Mouse (Mus musculus) forebrain, embryonic 15.5 days (tissue): ENCODE results near the gene Ccdc120. TPM values are rescaled to one million over a fixed set of nuclear protein-coding genes. Genes with fewer than 3 reads are reported as not detected.
A peak's percentile ranks its signal among the peaks of the same experiment; 100 is the strongest.
"Not testable (repeated sequence)": the region's sequence is repeated elsewhere in the genome, so short reads cannot be mapped to it uniquely, and the experiment has no call there.

Source experiments
- ATAC-seq: fragments of 200-750 bp; cut with Nextera tagmentation; replicated peaks from 2 replicates; pipeline ENCODE4 v1.8.0; 2017; ENCODE audit warnings: mild to moderate bottlenecking, moderate TSS enrichment, moderate library complexity
- H3K27ac ChIP-seq: fragments of 300-500 bp; sonication (generic); replicated peaks from 2 replicates; pipeline ENCODE4 v1.5.1; 2015; ENCODE audit warnings: mild to moderate bottlenecking, inconsistent platforms
- H3K27me3 ChIP-seq: fragments of 300-500 bp; sonication (generic); 2 replicates; pipeline ENCODE4 v1.6.1; 2015; ENCODE audit warnings: inconsistent platforms
- H3K36me3 ChIP-seq: fragments of 300-500 bp; sonication (generic); 2 replicates; pipeline ENCODE4 v1.6.1; 2015; ENCODE audit warnings: mild to moderate bottlenecking, inconsistent platforms
- H3K4me1 ChIP-seq: fragments of 300-500 bp; sonication (generic); 2 replicates; pipeline ENCODE4 v1.6.1; 2015; ENCODE audit warnings: inconsistent platforms
- H3K4me2 ChIP-seq: fragments of 300-500 bp; sonication (generic); replicated peaks from 2 replicates; pipeline ENCODE4 v1.6.1; 2015; ENCODE audit warnings: mild to moderate bottlenecking, inconsistent platforms
- H3K4me3 ChIP-seq: fragments of 300-500 bp; sonication (generic); 2 replicates; pipeline ENCODE4 v1.5.1; 2015; ENCODE audit warnings: mild to moderate bottlenecking, inconsistent platforms
- H3K9ac ChIP-seq: fragments of 300-500 bp; sonication (generic); replicated peaks from 2 replicates; pipeline ENCODE4 v1.6.1; 2015; ENCODE audit warnings: mild to moderate bottlenecking, inconsistent platforms
- H3K9me3 ChIP-seq: fragments of 300-500 bp; sonication (generic); 2 replicates; pipeline ENCODE4 v1.6.1; 2016; ENCODE audit warnings: inconsistent platforms
- WGBS: fragments of 180-500 bp; shearing (Covaris S2); methylation state at CpG from one replicate; pipeline ENCODE4 v1.1.7; 2015; ENCODE audit warnings: mixed read lengths; 5-methylcytosine and 5-hydroxymethylcytosine counted together
- polyA plus RNA-seq: library from polyadenylated mRNA; unstranded; fragments of >200 nt; fragmentation: Nextera tagmentation; extraction: Ambion mirVana; gene quantifications from 2 replicates; pipeline ENCODE4 v1.2.1, GENCODE M21; 2015

The Ccdc120 gene
- polyA plus RNA-seq, 1 experiment from 2014 or later, result 63.3 TPM

DNA sequence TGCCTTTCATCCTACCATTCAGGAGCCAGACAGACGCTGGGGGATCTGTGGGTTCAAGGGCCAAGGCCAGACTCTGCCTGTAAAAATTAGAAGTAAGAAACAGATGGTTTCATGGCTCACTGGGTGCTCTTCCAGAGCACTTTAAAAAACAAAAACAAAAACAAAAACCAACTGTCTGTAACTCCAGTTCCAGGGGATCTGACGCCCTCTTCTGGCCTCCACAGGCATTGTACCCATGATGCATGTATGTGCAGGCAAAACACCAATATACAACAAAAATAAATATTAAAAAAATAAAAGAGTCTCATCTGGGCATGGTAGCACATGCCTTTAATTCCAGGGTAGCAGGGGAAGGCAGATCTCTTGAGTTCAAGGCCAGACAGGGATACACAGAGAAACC is 22.1 kb upstream of the Ccdc120 start:
- WGBS, result 49% methylated on average over 2 of the region's 2 CpGs
- peaks cover 9% of the 10 kb centered on the region; the same call in 1 of the 2 replicates for H3K36me3 ChIP-seq
- H3K27ac ChIP-seq, result no peak overlapping the region
- H3K4me2 ChIP-seq, result no peak overlapping the region
- H3K9me3 ChIP-seq, result no peaks in the 10 kb centered on the region
- H3K4me1 ChIP-seq, result no peaks in the 10 kb centered on the region
- H3K9ac ChIP-seq, result no peak overlapping the region
- H3K4me3 ChIP-seq, result no peak overlapping the region
- H3K27me3 ChIP-seq, result no peaks in the 10 kb centered on the region
- no peak for ATAC-seq

GRCm38 (mm10) chrX:7769302-7770017 is 18.8 kb upstream of the Ccdc120 start:
- H3K27me3 ChIP-seq, result no peaks in the 10 kb centered on the region
- peaks cover 14% of the 10 kb centered on the region for H3K4me1 ChIP-seq
- no peak overlapping the region for H3K9ac ChIP-seq
- H3K9me3 ChIP-seq, result no peaks in the 10 kb centered on the region
- WGBS, result 89% methylated on average over 7 of the region's 7 CpGs
- no peak overlapping the region for H3K27ac ChIP-seq
- no peak for ATAC-seq
- H3K4me3 ChIP-seq, result no peak overlapping the region
- peaks cover 9% of the 10 kb centered on the region; the same call in 1 of the 2 replicates for H3K36me3 ChIP-seq
- H3K4me2 ChIP-seq, result no peak overlapping the region

DNA sequence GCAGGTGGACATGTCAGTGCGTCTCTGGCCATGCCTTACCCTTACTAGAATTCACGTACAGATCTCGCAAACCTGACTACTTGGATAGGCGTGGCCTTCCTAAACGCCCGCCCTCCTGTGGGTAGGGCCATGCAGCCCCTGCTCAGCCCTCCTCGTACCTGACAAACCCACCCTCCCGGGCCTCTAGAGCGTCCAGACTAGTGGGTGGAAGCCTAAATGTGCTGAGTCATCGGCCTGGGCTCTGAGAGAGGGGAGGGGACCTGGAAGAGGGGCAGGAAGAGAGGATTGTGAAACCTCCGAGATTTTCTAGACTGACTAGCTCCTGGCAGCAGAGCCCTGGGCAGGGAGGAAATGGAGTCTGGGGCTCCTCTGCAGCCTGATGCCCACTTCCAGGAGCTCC is 15.1 kb upstream of the Ccdc120 start:
- ATAC-seq, result 0 out of 2 replicates have a peak, but pooled peaks have one; percentile 25
- peak overlapping the region; percentile 32 for H3K9ac ChIP-seq
- peak overlapping the region; percentile 59 for H3K4me3 ChIP-seq
- H3K9me3 ChIP-seq, result no peaks in the 10 kb centered on the region
- peaks cover 27% of the 10 kb centered on the region for H3K4me1 ChIP-seq
- WGBS, result 19% methylated on average over 11 of the region's 11 CpGs
- H3K4me2 ChIP-seq, result peak overlapping the region; percentile 69
- H3K36me3 ChIP-seq, result 0 out of 2 replicates have a peak, but pooled peaks cover 7% of the 10 kb centered on the region
- no peaks in the 10 kb centered on the region for H3K27me3 ChIP-seq
- H3K27ac ChIP-seq, result no peak overlapping the region

DNA sequence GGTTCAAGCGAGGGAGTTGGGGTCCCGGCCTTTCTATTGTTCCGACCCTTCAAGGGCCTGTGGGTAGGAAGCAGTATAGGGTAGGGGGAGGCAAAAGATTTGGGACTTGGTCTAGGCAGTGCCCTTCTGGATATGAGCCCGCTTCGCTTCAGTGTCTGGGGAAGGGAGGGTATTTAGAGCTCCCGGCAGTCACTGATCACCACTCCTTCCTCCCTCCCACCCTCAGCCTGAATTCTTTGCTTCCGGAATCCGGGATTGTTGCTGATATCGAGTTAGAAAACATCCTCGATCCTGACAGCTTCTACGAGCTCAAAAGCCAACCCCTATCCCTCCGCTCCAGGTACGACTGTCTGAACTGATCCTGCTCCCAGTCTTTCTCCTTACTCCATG is 14.6 kb upstream of the Ccdc120 start:
- 24% methylated on average over 13 of the region's 13 CpGs for WGBS
- no peak overlapping the region for H3K27ac ChIP-seq

DNA sequence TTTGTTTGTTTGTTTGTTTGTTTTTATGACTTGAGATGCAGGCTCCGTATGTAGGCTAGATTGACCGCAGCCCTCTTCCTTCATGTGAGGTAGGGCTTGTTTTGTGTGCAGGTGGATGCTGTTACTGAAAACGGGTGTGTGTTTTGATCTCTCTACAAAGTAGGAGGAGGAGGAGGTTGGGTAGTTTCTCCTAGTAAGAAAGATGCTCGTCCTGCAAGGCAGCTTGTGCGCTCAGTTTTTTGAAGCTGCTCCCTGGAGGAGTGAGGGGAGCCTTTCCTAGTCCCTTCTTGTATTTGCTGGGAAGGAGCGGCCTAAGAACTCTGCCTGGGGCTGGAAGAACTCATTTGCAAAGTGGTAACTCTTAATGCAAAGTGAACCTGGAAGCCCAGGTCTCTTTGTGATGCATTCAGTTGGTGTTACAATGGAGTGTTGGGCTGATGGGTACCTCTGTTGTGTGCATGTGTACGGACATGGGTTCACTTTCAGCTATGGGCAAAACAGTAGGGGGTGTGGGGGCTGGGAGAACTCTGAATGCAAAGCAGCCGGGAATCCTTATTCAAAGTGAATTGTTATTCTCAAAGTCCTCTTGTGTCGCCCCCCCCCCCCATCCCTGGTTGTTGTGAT is 14.1 kb upstream of the Ccdc120 start:
- Histone ChIP-seq H3K4me3 (peak overlapping the region; percentile 59), H3K27me3 (no peaks in the 10 kb centered on the region), H3K4me2 (peak overlapping the region; percentile 69), H3K36me3 (0 out of 2 replicates have a peak, but pooled peaks cover 7% of the 10 kb centered on the region), H3K27ac (no peak overlapping the region), H3K9me3 (no peaks in the 10 kb centered on the region), H3K4me1 (peaks cover 27% of the 10 kb centered on the region), H3K9ac (no peak overlapping the region)
- no peak for ATAC-seq
- 20% methylated on average over 9 of the region's 9 CpGs for WGBS

More for the DNA sequence above, 14.6 kb upstream of the Ccdc120 start:
- H3K9ac ChIP-seq, result peak overlapping the region; percentile 32
- peak overlapping the region; percentile 69 for H3K4me2 ChIP-seq
- ATAC-seq, result no peak
- H3K27me3 ChIP-seq, result no peaks in the 10 kb centered on the region
- H3K9me3 ChIP-seq, result no peaks in the 10 kb centered on the region
- H3K4me1 ChIP-seq, result peaks cover 27% of the 10 kb centered on the region
- H3K4me3 ChIP-seq, result peak overlapping the region; percentile 59
- 0 out of 2 replicates have a peak, but pooled peaks cover 7% of the 10 kb centered on the region for H3K36me3 ChIP-seq

DNA sequence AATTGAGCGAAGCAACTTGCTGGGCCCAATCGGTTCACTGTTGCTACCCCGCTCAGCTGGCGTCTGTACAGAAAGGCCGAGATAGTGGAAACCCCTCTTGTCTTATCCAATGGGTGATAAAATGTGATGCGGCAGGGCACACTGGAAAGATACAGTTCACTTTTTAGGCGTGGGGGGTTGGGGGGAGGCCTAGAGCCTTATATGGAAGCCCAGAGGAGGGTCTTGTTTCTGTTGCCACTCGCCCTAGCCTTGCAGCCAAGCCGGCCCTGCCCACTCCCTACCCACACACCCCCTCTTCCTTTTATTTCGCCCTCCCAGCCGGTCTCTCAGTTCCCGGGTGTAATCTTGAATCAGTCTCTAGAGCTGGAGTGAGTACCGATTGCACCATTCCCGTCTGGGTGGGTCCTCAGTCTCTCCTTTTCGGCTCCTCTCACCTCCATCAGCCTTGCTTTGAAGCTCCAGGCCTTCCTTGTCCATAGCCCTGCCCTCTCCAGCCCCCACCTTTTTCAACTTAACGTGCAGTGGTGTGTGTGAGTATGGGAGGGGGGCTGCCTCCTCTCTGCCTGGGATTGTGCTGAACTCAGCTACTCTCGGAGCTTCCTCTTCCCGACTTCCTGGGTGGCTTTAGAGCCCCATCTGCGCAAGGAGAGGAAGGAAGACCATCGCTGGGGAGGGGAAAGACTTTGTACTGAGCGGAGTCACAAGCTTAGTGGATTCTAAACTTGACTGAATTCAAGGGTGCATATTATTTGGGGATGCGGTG is 13.1 kb upstream of the Ccdc120 start:
- Histone ChIP-seq H3K9me3 (no peaks in the 10 kb centered on the region), H3K27ac (no peak overlapping the region; the same call in 1 of the 2 replicates), H3K4me1 (peaks cover 27% of the 10 kb centered on the region), H3K27me3 (no peaks in the 10 kb centered on the region), H3K9ac (peak overlapping the region; percentile 56), H3K4me3 (peak overlapping the region; percentile 59), H3K4me2 (peak overlapping the region; percentile 69), H3K36me3 (0 out of 2 replicates have a peak, but pooled peaks cover 5% of the 10 kb centered on the region)
- WGBS, result 16% methylated on average over 21 of the region's 22 CpGs
- peak; percentile 1; the same call in 1 of the 2 replicates for ATAC-seq

DNA sequence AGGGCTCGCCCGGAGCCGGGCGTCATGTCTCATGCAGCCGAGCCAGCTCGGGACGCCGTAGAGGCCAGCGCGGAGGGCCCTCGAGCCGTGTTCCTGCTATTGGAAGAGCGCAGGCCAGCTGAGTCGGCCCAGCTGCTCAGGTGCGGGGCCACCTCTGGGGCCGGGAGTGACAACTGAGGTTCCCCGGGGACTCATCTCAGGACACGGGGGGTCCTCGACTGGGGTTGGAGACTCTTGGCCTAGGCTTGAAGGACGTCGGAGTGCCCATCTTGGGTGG is 12.2 kb upstream of the Ccdc120 start:
- peak; percentile 36; the same call in 1 of the 2 replicates for ATAC-seq
- Histone ChIP-seq H3K27ac (no peak overlapping the region; the same call in 1 of the 2 replicates), H3K36me3 (0 out of 2 replicates have a peak, but pooled peaks cover under 1% of the 10 kb centered on the region), H3K9ac (peak overlapping the region; percentile 56), H3K4me2 (peak overlapping the region; percentile 69), H3K4me1 (peaks cover 27% of the 10 kb centered on the region), H3K4me3 (peak overlapping the region; percentile 59), H3K9me3 (no peaks in the 10 kb centered on the region), H3K27me3 (no peaks in the 10 kb centered on the region)
- 15% methylated on average over 21 of the region's 21 CpGs for WGBS

GRCm38 (mm10) chrX:7762137-7762920 is 11.6 kb upstream of the Ccdc120 start, which contains the start of gene Tfe3:
Gene Tfe3, plus strand, starts transcription at chrX:7762560.
- H3K4me3 ChIP-seq, result peak within 1 kb of the TSS; percentile 59
- 31% methylated on average over 34 of the region's 38 CpGs for WGBS
- H3K27me3 ChIP-seq, result no peaks in the 10 kb centered on the region
- peaks cover 27% of the 10 kb centered on the region for H3K4me1 ChIP-seq
- no peak within 1 kb of the TSS; the same call in 1 of the 2 replicates for H3K27ac ChIP-seq
- no peaks in the 10 kb centered on the region for H3K36me3 ChIP-seq
- H3K9me3 ChIP-seq, result no peaks in the 10 kb centered on the region
- peak within 1 kb of the TSS; percentile 56 for H3K9ac ChIP-seq
- ATAC-seq, result peak; percentile 96
- peak within 1 kb of the TSS; percentile 69 for H3K4me2 ChIP-seq

- H3K36me3 ChIP-seq, H3K27ac ChIP-seq, H3K4me2 ChIP-seq, H3K9ac ChIP-seq, ATAC-seq, H3K4me3 ChIP-seq, H3K27me3 ChIP-seq, H3K9me3 ChIP-seq: not testable (repeated sequence)
- H3K4me1 ChIP-seq, result peaks cover 10% of the 10 kb centered on the region; the same call in 1 of the 2 replicates
- 16% methylated on average over 3 of the region's 3 CpGs for WGBS
Measured at GRCm38 (mm10) chrX:7753627-7754026, 2.9 kb upstream of the Ccdc120 start.

DNA sequence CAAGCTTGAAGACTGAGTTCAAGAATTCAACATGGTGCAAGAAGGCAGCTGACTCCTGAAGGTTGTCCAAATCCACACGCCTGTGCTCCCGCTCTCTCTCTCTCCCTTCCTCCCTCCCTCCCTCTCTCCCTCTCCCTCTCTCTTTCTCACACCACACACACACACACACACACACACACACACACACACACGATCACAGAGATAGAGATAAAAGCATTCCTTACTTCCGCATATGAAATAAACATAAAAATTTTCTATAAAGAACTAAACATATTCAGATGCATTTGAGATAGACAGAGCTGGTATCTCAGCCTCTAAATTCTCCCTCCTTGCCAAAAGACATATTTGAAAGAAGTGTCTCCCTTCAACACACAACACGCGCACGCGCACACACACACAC is 5.3 kb downstream of the Ccdc120 start:
- H3K4me1 ChIP-seq, result peaks cover 10% of the 10 kb centered on the region; the same call in 1 of the 2 replicates
- no peak overlapping the region for H3K4me2 ChIP-seq
- H3K9me3 ChIP-seq, result no peaks in the 10 kb centered on the region
- 93% methylated on average over 8 of the region's 8 CpGs for WGBS
- no peak overlapping the region for H3K9ac ChIP-seq
- no peaks in the 10 kb centered on the region for H3K36me3 ChIP-seq
- H3K27ac ChIP-seq, result no peak overlapping the region
- no peak overlapping the region for H3K4me3 ChIP-seq
- no peak for ATAC-seq
- H3K27me3 ChIP-seq, result no peaks in the 10 kb centered on the region

- no peak overlapping the region for H3K4me3 ChIP-seq
- H3K4me1 ChIP-seq, result peaks cover 8% of the 10 kb centered on the region; the same call in 1 of the 2 replicates
- H3K27ac ChIP-seq, result no peak overlapping the region
- H3K27me3 ChIP-seq, result no peaks in the 10 kb centered on the region
- no peaks in the 10 kb centered on the region for H3K9me3 ChIP-seq
- WGBS, result 94% methylated on average over 1 of the region's 1 CpGs
- no peak for ATAC-seq
- no peaks in the 10 kb centered on the region for H3K36me3 ChIP-seq
- no peak overlapping the region for H3K4me2 ChIP-seq
- H3K9ac ChIP-seq, result no peak overlapping the region
Measured at GRCm38 (mm10) chrX:7744940-7745339, 5.8 kb downstream of the Ccdc120 start.
